In the genomic region with DNA sequence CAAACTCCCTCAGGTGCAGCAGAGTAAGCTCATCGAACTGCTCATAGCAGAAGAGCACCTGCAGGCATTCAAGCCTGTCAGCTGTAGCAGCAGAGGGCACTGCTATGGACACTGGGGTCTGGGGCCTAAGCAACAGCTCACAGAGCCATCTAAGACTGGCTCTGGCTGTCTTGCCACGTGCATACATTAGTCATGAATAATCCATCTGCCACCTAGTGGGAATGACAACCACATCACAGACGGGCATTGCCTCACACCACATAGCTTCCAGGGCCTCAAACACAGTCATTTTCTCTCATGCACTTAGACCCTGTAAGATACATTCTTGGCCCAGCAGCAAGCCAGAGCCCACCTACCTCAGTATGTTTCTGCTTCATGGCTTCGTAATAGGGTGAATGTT, we compare ENCODE assay signal across 20 mouse cellular contexts. TPM values are rescaled to one million over a fixed set of nuclear protein-coding genes. Genes with fewer than 3 reads are reported as not detected.
A peak's percentile ranks its signal among the peaks of the same experiment; 100 is the strongest.
DNase-seq lines count a peak whose midpoint lies in the region; ATAC-seq and TF ChIP-seq lines count a peak whose summit lies in the region.
"Had no signal": no experiment of that assay in that cellular context is flagged by ENCODE, and none has a peak within 500 bp of the region (broad histone marks: within the 10 kb centered on the region; RNA-seq: fewer than 3 reads in every experiment).

No protein-coding gene starts in this region.

- no peaks in the 10 kb centered on the region for H3K9me3 ChIP-seq in forebrain, embryonic 14.5 days (replicated peaks; ENCODE audit: control insufficient read depth, low read length)
- no peaks in the 10 kb centered on the region for H3K9me3 ChIP-seq in forebrain, embryonic 12.5 days
- no peaks in the 10 kb centered on the region for H3K9me3 ChIP-seq in liver, postnatal 0 days (ENCODE audit: low read length)
- no peaks in the 10 kb centered on the region for H3K9me3 ChIP-seq in stomach, postnatal 0 days (ENCODE audit: control insufficient read depth, low read length)
- H3K9me3 ChIP-seq: embryonic facial prominence, embryonic 12.5 days; heart, embryonic 12.5 days; neural tube, embryonic 12.5 days had no signal

- TF ChIP-seq EP300 in liver, postnatal 0 days (IDR thresholded peaks at IDR 0.05; ENCODE audit: low read depth) = no peak
- no peak for TF ChIP-seq EP300 in stomach, postnatal 0 days (optimal IDR thresholded peaks at IDR 0.05)

- H3K4me2 ChIP-seq in forebrain, embryonic 14.5 days (ENCODE audit: low read length) = no peak overlapping the region
- H3K4me2 ChIP-seq in forebrain, embryonic 12.5 days = no peak overlapping the region
- H3K4me2 ChIP-seq in liver, postnatal 0 days (ENCODE audit: low read depth, low read length) = no peak overlapping the region
- H3K4me2 ChIP-seq in stomach, postnatal 0 days (replicated peaks; ENCODE audit: low read depth) = no peak overlapping the region
- H3K4me2 ChIP-seq: embryonic facial prominence, embryonic 12.5 days; heart, embryonic 12.5 days; hindbrain, embryonic 14.5 days; neural tube, embryonic 12.5 days had no signal

- no peaks in the 10 kb centered on the region for H3K27me3 ChIP-seq in forebrain, embryonic 14.5 days (replicated peaks; ENCODE audit: control insufficient read depth, insufficient read depth, low read length)
- no peaks in the 10 kb centered on the region for H3K27me3 ChIP-seq in forebrain, embryonic 12.5 days
- H3K27me3 ChIP-seq in liver, postnatal 0 days (ENCODE audit: insufficient read depth, low read length) = no peaks in the 10 kb centered on the region
- no peaks in the 10 kb centered on the region for H3K27me3 ChIP-seq in stomach, postnatal 0 days (ENCODE audit: control insufficient read depth, insufficient read depth, low read length)
- H3K27me3 ChIP-seq: embryonic facial prominence, embryonic 12.5 days; heart, embryonic 12.5 days; neural tube, embryonic 12.5 days had no signal

- TF ChIP-seq POLR2A in brain, embryonic 14.5 days (IDR thresholded peaks at IDR 0.05; ENCODE audit: borderline replicate concordance, extremely low read depth, insufficient read depth, insufficient read length, poor library complexity, severe bottlenecking) = no peak

- 84% methylated on average over 4 of the region's 4 CpGs for WGBS in forebrain, embryonic 14.5 days
- WGBS in forebrain, embryonic 12.5 days = 80% methylated on average over 4 of the region's 4 CpGs
- WGBS in liver, postnatal 0 days (ENCODE audit: insufficient replicate concordance) = 78% methylated on average over 4 of the region's 4 CpGs
- 79% methylated on average over 4 of the region's 4 CpGs for WGBS in stomach, postnatal 0 days

- peak; percentile 0 for DNase-seq in forebrain, embryonic 14.5 days (ENCODE audit: low spot score)
- DNase-seq in kidney, adult 9 months = peak; percentile 44
- no peak for DNase-seq in kidney, postnatal 4 days
- no peak for DNase-seq in liver, postnatal 0 days
- DNase-seq in liver = no peak
- DNase-seq in brain, embryonic 14.5 days (ENCODE audit: low read depth) = peak; percentile 1
- DNase-seq in stomach, postnatal 0 days (ENCODE audit: low spot score) = no peak
- DNase-seq: adrenal gland, adult 8-10 months; cerebellum, postnatal 10 days; gastrocnemius, adult 2 months; heart, adult 11 months; left cerebral cortex, postnatal 4 days; lung, adult 18-20 months; right cerebral cortex, adult 18-20 months had no signal

- H3K27ac ChIP-seq in forebrain, embryonic 14.5 days (ENCODE audit: low read depth, low read length) = no peak overlapping the region
- H3K27ac ChIP-seq in forebrain, embryonic 12.5 days = no peak overlapping the region
- H3K27ac ChIP-seq in liver, postnatal 0 days (ENCODE audit: low read depth) = no peak overlapping the region
- H3K27ac ChIP-seq in stomach, postnatal 0 days (replicated peaks) = no peak overlapping the region
- H3K27ac ChIP-seq: embryonic facial prominence, embryonic 12.5 days; gastrocnemius, adult 2 months; hindbrain, embryonic 14.5 days; neural tube, embryonic 12.5 days had no signal

- no peaks in the 10 kb centered on the region for H3K4me1 ChIP-seq in forebrain, embryonic 14.5 days (ENCODE audit: control insufficient read depth, insufficient read depth, low read length)
- no peaks in the 10 kb centered on the region for H3K4me1 ChIP-seq in forebrain, embryonic 12.5 days
- H3K4me1 ChIP-seq in liver, postnatal 0 days (ENCODE audit: insufficient read depth) = no peaks in the 10 kb centered on the region
- H3K4me1 ChIP-seq in stomach, postnatal 0 days (replicated peaks; ENCODE audit: control insufficient read depth, insufficient read depth) = no peaks in the 10 kb centered on the region
- H3K4me1 ChIP-seq: embryonic facial prominence, embryonic 12.5 days; heart, embryonic 12.5 days; neural tube, embryonic 12.5 days had no signal

- H3K4me3 ChIP-seq in forebrain, embryonic 14.5 days (ENCODE audit: low read depth, low read length) = no peak overlapping the region
- no peak overlapping the region for H3K4me3 ChIP-seq in forebrain, embryonic 12.5 days (replicated peaks)
- H3K4me3 ChIP-seq in liver, postnatal 0 days (ENCODE audit: low read depth, low read length) = no peak overlapping the region
- H3K4me3 ChIP-seq in stomach, postnatal 0 days (ENCODE audit: low read depth, low read length) = no peak overlapping the region
- H3K4me3 ChIP-seq: embryonic facial prominence, embryonic 12.5 days; erythroblast, embryonic 14.5 days; gastrocnemius, adult 2 months; heart, embryonic 12.5 days; neural tube, embryonic 12.5 days had no signal

- H3K36me3 ChIP-seq in forebrain, embryonic 14.5 days (ENCODE audit: control insufficient read depth, insufficient read depth, low read length) = peaks cover 87% of the 10 kb centered on the region
- H3K36me3 ChIP-seq in forebrain, embryonic 12.5 days (replicated peaks) = peaks cover 75% of the 10 kb centered on the region
- H3K36me3 ChIP-seq in liver, postnatal 0 days (replicated peaks; ENCODE audit: insufficient read depth, low read length) = peaks cover 59% of the 10 kb centered on the region
- peaks cover 21% of the 10 kb centered on the region for H3K36me3 ChIP-seq in stomach, postnatal 0 days (ENCODE audit: control insufficient read depth, insufficient read depth, low read length)

- no peak for ATAC-seq in forebrain, embryonic 14.5 days
- ATAC-seq in forebrain, embryonic 12.5 days (ENCODE audit: low FRiP score) = no peak
- ATAC-seq in liver, postnatal 0 days = no peak
- ATAC-seq in stomach, postnatal 0 days (ENCODE audit: low FRiP score, low TSS enrichment) = no peak

- H3K9ac ChIP-seq in forebrain, embryonic 14.5 days (ENCODE audit: low read length) = no peak overlapping the region
- H3K9ac ChIP-seq in forebrain, embryonic 12.5 days = no peak overlapping the region
- H3K9ac ChIP-seq in liver, postnatal 0 days (replicated peaks) = no peak overlapping the region
- no peak overlapping the region for H3K9ac ChIP-seq in stomach, postnatal 0 days (ENCODE audit: low read length)
- H3K9ac ChIP-seq: embryonic facial prominence, embryonic 12.5 days; heart, embryonic 12.5 days; hindbrain, embryonic 14.5 days; neural tube, embryonic 12.5 days had no signal

- TF ChIP-seq CTCF in liver, postnatal 0 days (IDR thresholded peaks at IDR 0.05; ENCODE audit: low read depth) = peak; percentile 18
- no peak for TF ChIP-seq CTCF in brain, embryonic 14.5 days (IDR thresholded peaks at IDR 0.05; ENCODE audit: borderline replicate concordance, extremely low read depth, insufficient read depth, insufficient read length)
- TF ChIP-seq CTCF in stomach, postnatal 0 days (IDR thresholded peaks at IDR 0.05; ENCODE audit: low read depth) = no peak

RNA-seq across cellular contexts. Expression of gene Dnase1, which starts 8.8 kb away (rescaled TPM):
- polyA plus RNA-seq in forebrain, embryonic 14.5 days (2014; fragmentation: Nextera tagmentation; extraction: Ambion mirVana) = 3.3 and 4.8 TPM in 2 replicates
- 4.2 and 6.7 TPM in 2 replicates for polyA plus RNA-seq in forebrain, embryonic 12.5 days (2016; fragmentation: Nextera tagmentation; extraction: Ambion mirVana)
- polyA plus RNA-seq in liver, postnatal 0 days (2015; fragmentation: Nextera tagmentation; extraction: Ambion mirVana) = 0.18 and 0.43 TPM in 2 replicates
- 0.03 and 0.07 TPM in 2 replicates for polyA plus RNA-seq in brain, embryonic 14.5 days (2012; rRNA removed)
- 0.65 and 0.78 TPM in 2 replicates for polyA plus RNA-seq in stomach, postnatal 0 days (2015; fragmentation: Nextera tagmentation; extraction: Ambion mirVana)
- polyA plus RNA-seq: erythroblast, embryonic 14.5 days had no signal

RNA-seq across cellular contexts. Expression of gene Trap1, which starts 32.1 kb away (rescaled TPM):
- polyA plus RNA-seq in forebrain, embryonic 14.5 days (2014; fragmentation: Nextera tagmentation; extraction: Ambion mirVana) = 61.2 and 62.7 TPM in 2 replicates
- polyA plus RNA-seq in forebrain, embryonic 12.5 days (2016; fragmentation: Nextera tagmentation; extraction: Ambion mirVana) = 63.1 and 68.3 TPM in 2 replicates
- 55.3 and 61.2 TPM in 2 replicates for polyA plus RNA-seq in liver, postnatal 0 days (2015; fragmentation: Nextera tagmentation; extraction: Ambion mirVana)
- polyA plus RNA-seq in brain, embryonic 14.5 days (2012; rRNA removed) = 55.1 and 65.9 TPM in 2 replicates
- polyA plus RNA-seq in stomach, postnatal 0 days (2015; fragmentation: Nextera tagmentation; extraction: Ambion mirVana) = 46.7 and 50.3 TPM in 2 replicates

RNA-seq across cellular contexts. Expression of gene Slx4, which starts 42.0 kb away (rescaled TPM):
- 19.9 and 35.2 TPM in 2 replicates for polyA plus RNA-seq in forebrain, embryonic 14.5 days (2014; fragmentation: Nextera tagmentation; extraction: Ambion mirVana)
- 29.5 and 31.3 TPM in 2 replicates for polyA plus RNA-seq in forebrain, embryonic 12.5 days (2016; fragmentation: Nextera tagmentation; extraction: Ambion mirVana)
- 2.5 and 2.9 TPM in 2 replicates for polyA plus RNA-seq in liver, postnatal 0 days (2015; fragmentation: Nextera tagmentation; extraction: Ambion mirVana)
- 56.4 and 61.7 TPM in 2 replicates for polyA plus RNA-seq in brain, embryonic 14.5 days (2012; rRNA removed)
- 3.3 TPM in 2 replicates for polyA plus RNA-seq in stomach, postnatal 0 days (2015; fragmentation: Nextera tagmentation; extraction: Ambion mirVana)

Comparison
In these comparisons a context has a peak if more than half of its experiments do, and no peak if none do; other contexts are left out.
1. DNase-seq: peak in forebrain, embryonic 14.5 days (single experiment), kidney, adult 9 months (single experiment) and brain, embryonic 14.5 days (single experiment); none in kidney, postnatal 4 days (0 of 2), liver, postnatal 0 days (single experiment), liver (single experiment) and stomach, postnatal 0 days (single experiment).